Comparison of ENCODE assay signal across 9 mouse cellular contexts in genomic region chr10:28523992-28524735, GRCm38 (mm10).
A peak's percentile ranks its signal among the peaks of the same experiment; 100 is the strongest.
DNase-seq lines count a peak whose midpoint lies in the region; ATAC-seq and TF ChIP-seq lines count a peak whose summit lies in the region.
"Had no signal": no experiment of that assay in that cellular context is flagged by ENCODE, and none has a peak within 500 bp of the region (broad histone marks: within the 10 kb centered on the region; RNA-seq: fewer than 3 reads in every experiment).

No protein-coding gene starts in this region.

- no peaks in the 10 kb centered on the region for H3K9me3 ChIP-seq in hindbrain, embryonic 13.5 days
- no peaks in the 10 kb centered on the region for H3K9me3 ChIP-seq in hindbrain, embryonic 10.5 days
- H3K9me3 ChIP-seq in forebrain, postnatal 0 days (ENCODE audit: low read length): no peaks in the 10 kb centered on the region

- H3K9ac ChIP-seq in hindbrain, embryonic 13.5 days: no peak overlapping the region
- no peak overlapping the region for H3K9ac ChIP-seq in forebrain, postnatal 0 days

- no peaks in the 10 kb centered on the region for H3K27me3 ChIP-seq in hindbrain, embryonic 13.5 days
- no peaks in the 10 kb centered on the region for H3K27me3 ChIP-seq in hindbrain, embryonic 10.5 days (ENCODE audit: insufficient read depth, poor library complexity, severe bottlenecking)
- H3K27me3 ChIP-seq in forebrain, postnatal 0 days (ENCODE audit: insufficient read depth, low read length): no peaks in the 10 kb centered on the region

- 0 out of 2 replicates have a peak, but pooled peaks cover 3% of the 10 kb centered on the region for H3K4me1 ChIP-seq in hindbrain, embryonic 13.5 days (replicated peaks)
- no peaks in the 10 kb centered on the region for H3K4me1 ChIP-seq in hindbrain, embryonic 10.5 days (replicated peaks)
- H3K4me1 ChIP-seq in forebrain, postnatal 0 days (ENCODE audit: insufficient read depth): peaks cover 3% of the 10 kb centered on the region; the same call in 1 of the 2 replicates

- H3K4me3 ChIP-seq in hindbrain, embryonic 13.5 days: no peak overlapping the region
- no peak overlapping the region for H3K4me3 ChIP-seq in hindbrain, embryonic 10.5 days
- no peak overlapping the region for H3K4me3 ChIP-seq in forebrain, postnatal 0 days (ENCODE audit: low read depth, low read length)
- H3K4me3 ChIP-seq: erythroblast, embryonic 14.5 days had no signal

- no peaks in the 10 kb centered on the region for H3K36me3 ChIP-seq in hindbrain, embryonic 13.5 days
- H3K36me3 ChIP-seq in hindbrain, embryonic 10.5 days: no peaks in the 10 kb centered on the region
- H3K36me3 ChIP-seq in forebrain, postnatal 0 days (ENCODE audit: insufficient read depth): no peaks in the 10 kb centered on the region

- no peak for TF ChIP-seq CTCF in forebrain, postnatal 0 days (IDR thresholded peaks at IDR 0.05; ENCODE audit: low read depth)

- H3K27ac ChIP-seq in hindbrain, embryonic 13.5 days: no peak overlapping the region
- H3K27ac ChIP-seq in hindbrain, embryonic 10.5 days: no peak overlapping the region
- H3K27ac ChIP-seq in forebrain, postnatal 0 days (ENCODE audit: low read depth, low read length): peak overlapping the region; percentile 60

- H3K4me2 ChIP-seq in hindbrain, embryonic 13.5 days: 0 out of 2 replicates have a peak overlapping the region, but pooled peaks have one; percentile 9
- H3K4me2 ChIP-seq in forebrain, postnatal 0 days (ENCODE audit: low read depth): no peak overlapping the region

- 59% methylated on average over 14 of the region's 14 CpGs for WGBS in hindbrain, embryonic 13.5 days
- 90% methylated on average over 14 of the region's 14 CpGs for WGBS in hindbrain, embryonic 10.5 days
- 61% methylated on average over 14 of the region's 14 CpGs for WGBS in forebrain, postnatal 0 days

- DNase-seq in hindbrain, embryonic 10.5 days (ENCODE audit: low spot score): no peak
- peak; percentile 25 for DNase-seq in Muller cell, postnatal 12 days (ENCODE audit: inconsistent ontology term)
- peak; percentile 57 for DNase-seq in forebrain, postnatal 0 days
- DNase-seq in kidney, postnatal 10 days: peak; percentile 31
- no peak for DNase-seq in cerebellum, adult 8-10 months
- no peak for DNase-seq in urinary bladder, postnatal 14 days (ENCODE audit: low spot score)
- no peak for DNase-seq in spleen, adult 18-20 months

- 0 out of 2 replicates have a peak, but pooled peaks have one; percentile 49 for ATAC-seq in hindbrain, embryonic 13.5 days (ENCODE audit: low FRiP score)
- ATAC-seq in forebrain, postnatal 0 days: peak; percentile 74

Comparison
In these comparisons a context has a peak if more than half of its experiments do, and no peak if none do; other contexts are left out.
1. DNase-seq: peak in Muller cell, postnatal 12 days (single experiment), forebrain, postnatal 0 days (single experiment) and kidney, postnatal 10 days (single experiment); none in hindbrain, embryonic 10.5 days (single experiment), cerebellum, adult 8-10 months (single experiment), urinary bladder, postnatal 14 days (single experiment) and spleen, adult 18-20 months (0 of 2).